Mouse (Mus musculus) stomach, postnatal 0 days (tissue): ENCODE results near the gene Ext2. TPM values are rescaled to one million over a fixed set of nuclear protein-coding genes. Genes with fewer than 3 reads are reported as not detected.
A peak's percentile ranks its signal among the peaks of the same experiment; 100 is the strongest.

Experiments
- ATAC-seq: fragments of 200-750 bp; cut with Nextera tagmentation; 2 replicates; pipeline ENCODE4 v1.8.0; 2017; ENCODE audit not compliant: low FRiP score, low TSS enrichment
- DNase-seq: peaks from one replicate; pipeline ENCODE4 v3.0.0-alpha.2; 2016; ENCODE audit warnings: low spot score
- H3K27ac ChIP-seq: fragments of 300-500 bp; sonication (generic); replicated peaks from 2 replicates; pipeline ENCODE4 v1.5.1; 2014; ENCODE audit warnings: mild to moderate bottlenecking, control low read depth
- H3K27me3 ChIP-seq: fragments of 300-500 bp; sonication (generic); 2 replicates; pipeline ENCODE4 v1.6.1; 2014; ENCODE audit warnings: low read length; ENCODE audit not compliant: control insufficient read depth, insufficient read depth
- H3K36me3 ChIP-seq: fragments of 300-500 bp; sonication (generic); 2 replicates; pipeline ENCODE4 v1.6.1; 2014; ENCODE audit warnings: low read length, mixed read lengths; ENCODE audit not compliant: control insufficient read depth, insufficient read depth
- H3K4me1 ChIP-seq: fragments of 300-500 bp; sonication (generic); replicated peaks from 2 replicates; pipeline ENCODE4 v1.6.1; 2014; ENCODE audit warnings: antibody characterized with exemption; ENCODE audit not compliant: control insufficient read depth, insufficient read depth
- H3K4me2 ChIP-seq: fragments of 300-500 bp; sonication (generic); replicated peaks from 2 replicates; pipeline ENCODE4 v1.6.1; 2014; ENCODE audit warnings: low read depth, mild to moderate bottlenecking, control low read depth, moderate library complexity
- H3K4me3 ChIP-seq: fragments of 300-500 bp; sonication (generic); 2 replicates; pipeline ENCODE4 v1.5.1; 2014; ENCODE audit warnings: low read depth, low read length, control low read depth
- H3K9ac ChIP-seq: fragments of 300-500 bp; sonication (generic); 2 replicates; pipeline ENCODE4 v1.6.1; 2014; ENCODE audit warnings: mild to moderate bottlenecking, low read length, control low read depth, mixed read lengths
- H3K9me3 ChIP-seq: fragments of 300-500 bp; sonication (generic); 2 replicates; pipeline ENCODE4 v1.6.1; 2016; ENCODE audit warnings: low read length; ENCODE audit not compliant: control insufficient read depth
- CTCF ChIP-seq: IDR thresholded peaks from 2 replicates; pipeline ENCODE4 v1.5.1; 2016; ENCODE audit warnings: antibody characterized with exemption, low read depth, mild to moderate bottlenecking, moderate library complexity
- EP300 ChIP-seq: optimal IDR thresholded peaks from 2 replicates; pipeline ENCODE3; 2016; ENCODE audit warnings: antibody characterized with exemption
- whole genome bisulfite sequencing: fragments of 180-500 bp; shearing (Covaris S2); extraction: QIAGEN DNeasy Blood & Tissue Kit; methylation state at CpG from one replicate; pipeline ENCODE4 v1.1.7; 2014; 5-methylcytosine and 5-hydroxymethylcytosine counted together
- polyA plus RNA-seq: library from polyadenylated mRNA; unstranded; fragments of >200 nt; fragmentation: Nextera tagmentation; extraction: Ambion mirVana; gene quantifications from 2 replicates; pipeline ENCODE4 v1.2.1, GENCODE M21; 2015

The Ext2 gene
- polyA plus RNA-seq, 1 experiment from 2014 or later, result 51.2 TPM

DNA sequence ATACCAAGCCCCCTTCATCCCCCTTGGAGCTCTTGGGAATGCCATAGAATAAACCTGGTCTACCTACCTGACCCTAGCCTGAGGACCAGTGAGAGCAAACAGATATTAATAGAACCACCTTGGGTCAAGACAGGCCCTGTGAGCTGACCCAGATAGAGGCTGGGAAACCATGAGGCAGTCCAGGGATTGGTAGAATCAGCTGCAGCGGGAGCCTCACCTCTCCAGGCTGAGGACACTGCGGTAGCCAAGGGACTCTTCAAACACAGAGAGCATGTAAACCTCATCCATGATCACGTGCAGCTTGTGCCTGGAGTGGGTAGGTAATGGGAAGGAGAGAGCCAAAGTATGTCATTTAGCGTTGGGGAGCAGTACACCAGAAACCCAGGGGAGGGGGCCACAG lies 16.6 kb upstream of the Ext2 start:
- ATAC-seq, result no peak
- H3K9me3 ChIP-seq, result no peaks in the 10 kb centered on the region
- no peaks in the 10 kb centered on the region for H3K4me1 ChIP-seq
- H3K36me3 ChIP-seq, result peaks cover 10% of the 10 kb centered on the region; the same call in 1 of the 2 replicates
- H3K4me2 ChIP-seq, result no peak overlapping the region
- no peak overlapping the region for H3K4me3 ChIP-seq
- no peak overlapping the region for H3K9ac ChIP-seq
- DNase-seq, result no peak
- H3K27me3 ChIP-seq, result no peaks in the 10 kb centered on the region
- TF ChIP-seq CTCF, result no peak
- no peak for TF ChIP-seq EP300
- H3K27ac ChIP-seq, result no peak overlapping the region
- WGBS, result 86% methylated on average over 4 of the region's 4 CpGs

DNA sequence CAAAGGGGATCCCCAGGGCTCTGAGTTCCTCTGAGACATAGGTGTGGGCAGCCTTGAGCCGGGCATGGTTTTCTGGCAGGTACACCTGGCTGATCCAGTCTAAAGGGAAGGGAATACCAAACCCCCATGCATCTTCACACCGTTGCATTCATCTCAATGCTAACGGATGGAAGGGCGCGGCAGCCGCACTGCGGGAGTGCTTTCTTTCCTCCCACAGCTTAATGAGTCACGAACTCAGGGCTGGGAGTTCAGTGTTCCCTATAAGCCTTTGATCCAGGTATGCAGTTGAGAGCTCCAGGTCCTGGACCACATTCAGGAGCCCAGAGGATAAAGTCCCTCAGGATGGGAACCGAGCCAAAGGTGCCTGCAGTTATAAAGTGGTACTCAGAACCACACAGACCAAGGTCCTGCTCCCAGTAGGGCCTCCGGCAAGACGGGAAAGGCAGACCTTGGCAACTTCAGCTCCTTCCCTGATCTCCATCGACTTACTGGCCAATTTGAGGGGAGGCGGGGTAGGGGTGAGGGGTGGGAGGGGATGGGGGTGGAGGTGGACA lies 13.9 kb upstream of the Ext2 start:
- Histone ChIP-seq H3K27me3 (no peaks in the 10 kb centered on the region), H3K9ac (no peak overlapping the region), H3K4me2 (no peak overlapping the region), H3K9me3 (no peaks in the 10 kb centered on the region), H3K4me1 (no peaks in the 10 kb centered on the region), H3K4me3 (no peak overlapping the region), H3K36me3 (peaks cover 9% of the 10 kb centered on the region; the same call in 1 of the 2 replicates), H3K27ac (no peak overlapping the region)
- ATAC-seq (0 out of 2 replicates have a peak, but pooled peaks have one; percentile 29), DNase-seq (no peak)
- TF ChIP-seq EP300 (no peak), CTCF (no peak)
- 64% methylated on average over 13 of the region's 13 CpGs for WGBS

DNA sequence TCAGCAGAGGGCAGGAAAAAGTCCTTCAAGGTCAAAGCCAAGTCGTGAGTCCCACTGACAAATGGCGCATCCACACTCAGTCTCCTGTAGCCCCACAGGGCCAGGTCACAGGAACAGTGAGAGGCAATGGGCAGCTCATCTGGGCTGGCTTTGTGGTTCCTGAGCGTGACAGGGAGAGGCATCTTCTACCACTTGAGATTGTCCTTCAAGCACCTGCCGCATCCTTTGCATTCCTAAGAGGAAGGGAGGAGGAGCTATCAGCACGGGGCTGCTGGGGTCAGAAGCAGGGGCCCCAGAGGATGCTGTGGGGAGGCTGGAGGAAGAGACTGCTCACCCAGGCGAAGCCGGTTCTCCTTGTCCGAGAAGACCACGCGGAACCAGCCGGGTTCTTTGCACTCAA lies 13.2 kb upstream of the Ext2 start:
- H3K9ac ChIP-seq, result no peak overlapping the region
- ATAC-seq (no peak), DNase-seq (no peak)
- no peak for TF ChIP-seq CTCF
- 74% methylated on average over 11 of the region's 11 CpGs for WGBS
- no peaks in the 10 kb centered on the region for H3K4me1 ChIP-seq
- peaks cover 6% of the 10 kb centered on the region; the same call in 1 of the 2 replicates for H3K36me3 ChIP-seq
- H3K4me2 ChIP-seq, result no peak overlapping the region
- no peaks in the 10 kb centered on the region for H3K9me3 ChIP-seq
- no peaks in the 10 kb centered on the region for H3K27me3 ChIP-seq
- no peak overlapping the region for H3K27ac ChIP-seq
- H3K4me3 ChIP-seq, result no peak overlapping the region

DNA sequence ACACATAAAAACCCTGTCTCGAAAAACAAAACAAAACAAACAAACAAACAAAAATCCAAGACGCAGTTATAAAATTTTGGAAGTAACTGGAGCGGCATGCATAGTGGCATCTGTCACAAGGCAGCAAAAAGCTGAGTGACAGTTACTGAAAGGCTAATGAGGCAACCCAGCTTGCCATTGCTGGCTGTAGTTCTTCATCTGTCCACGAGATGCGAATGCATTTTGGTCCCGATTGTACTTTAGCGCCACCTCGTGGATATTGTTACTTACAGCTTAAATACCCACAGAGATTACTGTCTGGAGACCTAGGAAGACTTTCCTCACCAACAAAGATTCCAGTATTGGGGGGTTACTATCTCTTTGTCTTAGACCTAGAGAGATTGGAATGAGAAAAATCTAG lies 1.2 kb upstream of the Ext2 start:
- no peak overlapping the region for H3K4me2 ChIP-seq
- no peaks in the 10 kb centered on the region for H3K4me1 ChIP-seq
- no peaks in the 10 kb centered on the region for H3K36me3 ChIP-seq
- no peaks in the 10 kb centered on the region for H3K27me3 ChIP-seq
- H3K9ac ChIP-seq, result no peak overlapping the region
- H3K27ac ChIP-seq, result no peak overlapping the region
- peak; percentile 99 for TF ChIP-seq CTCF
- TF ChIP-seq EP300, result no peak
- peak; percentile 74 for DNase-seq
- 18% methylated on average over 8 of the region's 8 CpGs for WGBS
- no peaks in the 10 kb centered on the region for H3K9me3 ChIP-seq
- ATAC-seq, result peak; percentile 60
- no peak overlapping the region for H3K4me3 ChIP-seq

DNA sequence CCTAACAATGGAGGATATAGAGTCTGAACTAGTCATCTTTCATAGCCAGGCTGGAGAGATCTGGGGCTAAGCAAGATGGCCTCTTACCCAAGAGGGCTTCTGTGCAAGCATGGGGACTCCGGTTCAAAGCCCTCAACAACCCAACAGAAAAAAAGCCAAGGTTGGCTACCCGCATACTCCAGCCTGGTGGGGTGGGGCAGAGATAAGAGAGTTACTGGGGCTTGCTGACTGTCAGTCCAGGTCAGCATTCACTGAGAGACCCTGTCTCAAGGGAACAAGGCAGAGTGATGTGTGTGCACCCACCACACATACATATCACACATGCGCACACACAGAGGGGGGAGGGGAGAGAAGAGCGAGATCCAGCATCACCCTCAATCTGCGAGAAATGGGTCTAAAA lies 4.6 kb downstream of the Ext2 start:
- 92% methylated on average over 5 of the region's 5 CpGs for WGBS
- H3K9ac ChIP-seq, result no peak overlapping the region
- no peak for DNase-seq

DNA sequence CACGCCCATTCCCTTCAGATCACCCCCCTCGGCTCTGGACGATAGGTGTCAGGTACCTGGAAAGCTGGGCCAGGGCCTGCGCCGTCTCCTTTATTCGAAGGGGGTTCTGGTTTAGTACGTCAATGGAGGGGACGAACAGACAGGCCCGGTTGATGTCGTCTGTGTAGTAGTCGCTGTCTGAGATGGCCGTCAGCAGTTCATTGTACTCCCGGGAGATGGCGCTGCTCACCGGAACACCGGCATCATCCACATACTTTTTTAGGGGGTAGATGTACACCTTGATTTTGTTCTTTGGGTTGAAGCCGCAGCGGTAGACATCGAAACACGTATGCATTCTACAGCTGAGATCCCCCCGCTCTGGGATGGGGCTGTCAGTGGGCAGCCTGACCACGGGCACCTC lies 9.0 kb downstream of the Ext2 start:
- Histone ChIP-seq H3K36me3 (peaks cover 2% of the 10 kb centered on the region; the same call in 1 of the 2 replicates), H3K9me3 (no peaks in the 10 kb centered on the region), H3K9ac (no peak overlapping the region), H3K27ac (no peak overlapping the region), H3K4me2 (no peak overlapping the region), H3K4me1 (no peaks in the 10 kb centered on the region), H3K4me3 (no peak overlapping the region), H3K27me3 (no peaks in the 10 kb centered on the region)
- TF ChIP-seq CTCF (no peak), EP300 (no peak)
- WGBS, result 93% methylated on average over 22 of the region's 22 CpGs
- DNase-seq (no peak), ATAC-seq (no peak)

More for the DNA sequence above, 4.6 kb downstream of the Ext2 start:
- no peak for ATAC-seq
- no peaks in the 10 kb centered on the region for H3K27me3 ChIP-seq
- no peak overlapping the region for H3K4me3 ChIP-seq
- H3K27ac ChIP-seq, result no peak overlapping the region
- H3K36me3 ChIP-seq, result no peaks in the 10 kb centered on the region
- no peaks in the 10 kb centered on the region for H3K9me3 ChIP-seq
- no peaks in the 10 kb centered on the region for H3K4me1 ChIP-seq
- TF ChIP-seq CTCF, result no peak
- TF ChIP-seq EP300, result no peak
- no peak overlapping the region for H3K4me2 ChIP-seq
